Mouse (Mus musculus) adrenal gland, postnatal 14 days (tissue): ENCODE results near the gene Frem2. TPM values are rescaled to one million over a fixed set of nuclear protein-coding genes. Genes with fewer than 3 reads are reported as not detected.

Experiments used
- DNase-seq: peaks from one replicate; pipeline ENCODE4 v3.0.0; 2021; ENCODE audit warnings: mixed read lengths
- long read RNA-seq, 2 experiments: library from polyadenylated mRNA; stranded (forward); transcript quantifications; one replicate each; pipeline ENCODE4 v2.0.0; 2021
- total RNA-seq: library from RNA; stranded (reverse); gene quantifications from 2 replicates; pipeline ENCODE4 v1.2.3, GENCODE M21; 2021

Gene Frem2
- total RNA-seq, result 0.68 and 1.9 TPM in 2 replicates
- long read RNA-seq, experiment 1, result 0 reads
- long read RNA-seq, experiment 2, partial matches to known transcripts, result 0 of 1 reads
- long read RNA-seq, experiment 2, other reads (novel, unspliced or antisense), result 1 of 1 reads

DNA sequence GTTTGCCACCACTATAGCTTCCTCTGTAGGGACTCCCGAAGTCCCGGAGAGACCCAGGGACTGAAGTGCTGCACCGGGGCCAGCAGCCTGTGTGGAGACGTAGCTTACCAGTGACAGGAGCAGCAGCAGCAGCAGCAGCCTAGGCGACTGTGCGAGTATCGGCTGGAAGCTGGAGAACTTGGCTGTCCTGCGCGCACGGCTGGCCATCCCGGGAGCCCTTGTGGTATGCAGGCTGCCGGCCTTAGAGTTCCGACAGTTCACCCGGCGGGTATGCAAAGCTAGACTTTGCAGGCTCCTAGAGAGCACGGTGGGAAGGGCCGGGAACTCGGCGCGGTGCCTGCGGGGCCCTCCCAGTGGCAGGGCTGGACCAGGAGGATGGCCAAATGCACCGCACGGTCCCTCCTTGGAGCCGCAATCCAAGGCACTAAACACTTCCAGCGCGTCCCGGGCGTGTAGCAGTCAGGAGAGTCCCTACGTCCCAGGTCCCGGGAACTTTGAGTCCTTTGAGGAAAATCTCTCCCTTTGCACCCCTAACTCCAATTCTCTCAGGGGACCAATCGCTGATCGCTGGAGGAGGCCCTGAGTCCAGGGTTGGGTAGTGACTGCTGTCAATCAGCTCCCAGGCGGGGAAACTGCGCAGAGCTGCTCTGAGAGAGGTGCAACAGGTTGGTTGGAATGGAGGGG lies at the start of gene Frem2:
TSS of gene Frem2 (minus strand) at position 478 of the 684 bp plus-strand sequence.
- DNase-seq, result peak; percentile 71

DNA sequence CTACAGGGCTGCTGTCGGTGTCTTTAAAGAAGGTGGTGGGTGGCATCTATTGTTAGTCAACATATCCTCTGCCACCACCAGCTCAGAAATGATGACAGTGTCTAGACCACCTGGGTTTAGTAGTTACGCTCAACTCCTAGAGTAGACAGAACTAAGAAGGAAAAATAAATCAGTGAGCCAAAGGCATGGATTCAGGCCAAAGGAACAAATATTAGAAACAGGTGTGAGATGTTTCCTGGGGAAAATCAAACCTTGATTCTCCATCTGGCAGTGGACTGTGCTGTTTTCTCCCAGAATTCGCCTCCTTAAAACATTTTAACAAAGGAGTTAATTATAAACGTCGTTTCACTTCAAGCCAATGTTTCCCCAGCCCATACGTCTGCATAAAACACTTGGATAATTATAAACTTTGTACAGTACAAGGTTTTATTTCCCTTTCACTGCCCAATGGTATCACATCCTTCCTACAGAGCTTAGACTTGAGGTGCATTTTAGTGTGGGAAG lies 48.9 kb upstream of the Frem2 start:
- DNase-seq, result no peak

DNA sequence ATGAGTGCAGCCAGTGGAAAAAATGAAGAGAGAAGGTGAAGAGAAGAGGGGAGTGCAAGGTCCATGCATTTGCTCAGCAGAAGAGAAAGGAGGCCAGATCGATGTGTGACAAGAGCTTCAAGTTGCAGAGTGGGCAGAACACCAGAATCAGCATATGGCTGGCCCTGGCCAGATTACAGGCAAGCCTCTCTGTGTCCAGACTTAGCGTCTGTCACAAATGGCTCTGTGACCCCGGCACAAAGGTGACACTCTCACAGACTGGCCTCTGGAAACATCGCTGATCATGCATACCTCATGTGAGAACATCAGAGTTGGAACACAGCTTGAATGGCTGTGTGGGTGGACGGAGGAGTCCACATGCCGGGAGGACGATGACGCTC lies 46.0 kb upstream of the Frem2 start:
- no peak for DNase-seq

DNA sequence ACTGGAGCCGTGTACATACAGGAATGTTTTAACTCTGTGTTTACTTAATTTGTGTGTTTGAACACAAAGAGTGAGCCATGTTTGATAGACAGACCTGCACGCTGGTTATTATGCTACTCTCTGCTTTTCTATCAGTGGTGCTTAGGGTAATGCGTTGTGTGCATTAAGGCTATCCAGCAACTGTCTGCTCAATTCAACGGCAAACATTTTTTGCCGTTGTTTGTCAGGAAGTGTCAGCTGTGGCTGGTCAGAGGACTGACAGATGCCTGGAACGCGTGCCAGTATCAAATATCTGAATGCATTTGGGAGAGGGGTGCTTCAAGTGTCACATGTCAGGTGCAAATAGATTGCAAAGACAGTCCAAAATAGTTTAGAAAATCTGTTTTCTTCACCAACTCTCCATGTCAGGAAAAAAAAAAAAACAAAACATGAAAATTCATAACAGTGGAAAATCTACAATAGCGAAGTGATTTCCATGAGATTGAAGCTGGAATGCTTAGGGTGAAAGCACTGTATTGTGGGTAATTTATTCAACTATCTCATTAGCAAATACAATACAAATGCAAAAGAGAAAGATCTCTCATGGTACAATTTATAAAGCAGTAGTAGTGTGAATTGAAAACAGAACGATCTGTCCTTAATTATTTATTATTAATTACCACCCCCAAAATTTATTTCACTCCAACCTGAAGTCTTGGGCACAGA lies 45.4 kb upstream of the Frem2 start:
- no peak for DNase-seq

DNA sequence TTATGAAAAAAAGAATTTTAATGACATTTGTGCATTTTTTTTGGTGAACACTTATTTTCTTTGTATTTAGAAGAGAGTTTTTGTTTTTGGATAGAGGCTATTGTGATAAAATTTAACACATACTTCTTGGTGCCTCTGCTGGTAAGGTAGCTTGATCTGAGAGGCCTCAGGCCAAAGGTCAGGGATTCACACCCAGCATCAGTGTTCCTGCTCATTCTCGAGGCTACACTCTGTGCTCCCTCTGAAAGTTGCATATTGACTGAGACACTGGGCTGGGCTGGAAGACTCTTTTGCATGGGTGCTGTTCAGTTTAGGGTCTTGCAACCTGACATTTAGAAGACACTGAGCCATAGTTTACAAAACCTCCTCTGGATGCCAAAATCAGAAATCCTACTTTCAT lies 44.8 kb upstream of the Frem2 start:
- no peak for DNase-seq

DNA sequence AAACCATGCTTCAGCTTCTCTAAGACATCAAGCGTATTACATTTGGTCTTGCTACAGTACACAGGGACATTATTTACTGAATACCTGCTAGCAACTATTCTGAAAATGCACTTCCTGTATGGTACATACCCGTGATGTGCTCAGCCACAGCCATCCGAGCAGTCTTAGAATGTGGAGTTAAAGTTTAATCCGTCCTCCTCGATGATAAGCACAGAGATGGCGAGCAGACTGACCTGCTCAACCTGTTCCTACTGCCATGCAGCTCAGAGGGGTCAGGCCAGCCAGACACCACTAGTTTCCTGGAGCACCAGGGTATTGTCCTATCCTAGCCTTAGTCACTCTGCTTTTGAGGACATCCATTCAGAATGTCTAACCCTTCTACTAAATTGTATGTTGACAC lies 30.6 kb upstream of the Frem2 start:
- DNase-seq, result no peak

DNA sequence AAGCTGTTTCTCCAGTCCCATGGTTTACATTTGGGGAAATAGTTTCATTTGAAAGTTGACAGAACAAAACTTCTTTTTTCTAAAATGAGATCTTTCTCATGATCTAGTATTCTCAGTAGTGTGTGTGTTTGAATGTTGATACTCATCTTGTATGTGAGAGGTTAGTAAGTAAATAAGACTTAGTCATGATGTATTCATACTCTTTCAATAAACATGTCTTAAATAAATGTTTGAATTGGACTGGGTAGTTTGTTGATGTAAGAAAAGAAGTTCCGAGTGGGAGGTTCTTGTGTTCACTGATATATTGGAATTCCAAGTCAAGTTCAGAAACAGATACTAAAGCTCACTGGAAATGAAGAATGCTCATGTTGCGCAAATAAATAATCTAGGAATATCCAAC lies 25.1 kb upstream of the Frem2 start:
- no peak for DNase-seq

DNA sequence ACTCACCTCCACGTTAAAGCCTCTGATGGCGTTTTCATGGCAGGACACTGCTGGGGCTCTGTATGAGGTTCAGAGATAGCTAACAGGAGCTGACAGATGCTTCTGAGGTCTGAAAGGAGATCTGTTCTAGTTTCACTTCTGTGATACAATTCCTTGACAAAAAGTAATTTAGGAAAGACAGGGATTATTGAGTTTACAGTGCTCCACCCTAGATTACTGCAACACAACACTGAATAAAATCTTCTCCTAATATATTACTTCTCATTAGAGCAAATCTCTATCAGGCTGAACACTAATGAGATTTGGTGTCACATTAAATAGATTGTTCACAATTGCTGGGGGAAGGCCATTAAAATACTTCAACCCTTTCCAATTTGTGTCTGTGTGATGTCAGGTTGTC lies 23.7 kb upstream of the Frem2 start:
- DNase-seq, result no peak

DNA sequence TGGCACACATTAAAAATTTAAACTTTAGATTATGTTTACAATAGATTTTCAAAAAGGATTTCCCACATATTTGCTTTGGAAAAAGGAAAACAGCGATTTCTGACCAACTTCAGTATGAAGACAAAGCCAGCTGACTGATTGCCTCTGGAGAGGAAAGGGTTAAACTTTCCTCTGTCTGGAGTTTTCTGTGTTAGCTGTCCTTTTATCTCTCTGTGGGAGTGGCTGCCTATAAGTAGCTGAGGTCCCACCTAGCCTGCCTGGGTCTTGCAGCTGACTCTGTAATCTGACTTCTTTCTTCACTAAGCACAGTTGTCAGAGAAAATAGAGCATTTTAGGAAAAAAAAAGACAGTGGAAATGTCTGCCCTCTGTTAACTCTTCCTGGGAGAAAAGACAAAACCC lies 17.1 kb upstream of the Frem2 start:
- DNase-seq, result no peak

DNA sequence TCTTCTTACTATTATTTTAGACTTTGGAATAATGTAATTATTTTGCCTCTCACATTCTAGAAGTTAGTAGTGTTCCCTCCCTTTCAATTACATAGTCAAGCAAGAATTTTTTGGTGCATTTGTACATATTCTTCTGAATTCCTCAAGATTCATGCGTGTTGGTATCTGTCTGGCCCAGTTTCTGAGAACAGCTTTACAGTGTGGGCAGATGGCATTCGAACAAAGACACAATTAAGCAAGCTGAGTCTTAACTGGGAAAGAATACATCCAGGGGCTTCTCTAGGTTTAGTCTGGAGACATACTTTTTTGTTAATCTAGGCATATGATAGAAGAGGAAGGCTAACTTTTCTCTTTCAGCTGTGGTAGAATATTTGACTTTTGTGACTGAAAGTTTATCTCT lies 12.6 kb upstream of the Frem2 start:
- DNase-seq, result no peak

DNA sequence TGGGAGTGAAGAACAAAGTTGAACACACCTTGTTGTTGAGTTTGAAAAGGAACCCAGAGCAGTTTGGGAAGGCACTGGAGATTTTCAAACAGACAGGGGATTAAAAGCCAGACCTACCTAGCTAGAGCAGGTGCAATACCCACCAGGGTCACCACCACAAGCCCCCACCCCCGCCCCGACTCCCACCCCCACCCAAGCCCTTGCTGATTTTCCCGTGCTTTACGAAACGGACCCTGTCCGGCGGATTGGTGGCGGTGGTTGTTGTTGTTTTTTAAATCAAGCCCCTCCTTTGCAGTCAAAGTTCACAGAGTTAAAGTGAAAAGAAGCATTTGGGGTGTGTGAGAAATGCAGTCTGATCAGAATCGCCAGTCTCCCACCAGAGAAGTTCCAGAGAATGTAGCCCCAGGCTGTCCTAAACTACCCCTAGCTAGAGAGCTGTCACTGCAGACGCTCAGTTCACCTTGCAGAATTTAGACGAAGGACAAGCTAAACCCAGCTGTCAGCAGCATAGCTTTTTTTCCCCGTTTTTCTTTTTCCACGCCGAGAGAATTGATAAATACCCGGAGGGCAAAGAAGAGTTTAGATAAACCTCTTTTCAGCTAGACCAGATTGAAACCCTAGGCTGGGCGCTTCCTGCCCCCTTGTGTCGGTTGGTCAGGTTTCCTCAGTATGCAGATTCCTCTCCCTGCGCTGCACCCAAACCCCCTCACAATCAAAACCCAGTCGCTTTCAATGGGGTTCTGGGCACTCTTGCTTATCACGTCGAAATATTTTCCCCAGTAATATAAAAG lies 784 bp upstream of the Frem2 start:
- DNase-seq, result peak; percentile 43

DNA sequence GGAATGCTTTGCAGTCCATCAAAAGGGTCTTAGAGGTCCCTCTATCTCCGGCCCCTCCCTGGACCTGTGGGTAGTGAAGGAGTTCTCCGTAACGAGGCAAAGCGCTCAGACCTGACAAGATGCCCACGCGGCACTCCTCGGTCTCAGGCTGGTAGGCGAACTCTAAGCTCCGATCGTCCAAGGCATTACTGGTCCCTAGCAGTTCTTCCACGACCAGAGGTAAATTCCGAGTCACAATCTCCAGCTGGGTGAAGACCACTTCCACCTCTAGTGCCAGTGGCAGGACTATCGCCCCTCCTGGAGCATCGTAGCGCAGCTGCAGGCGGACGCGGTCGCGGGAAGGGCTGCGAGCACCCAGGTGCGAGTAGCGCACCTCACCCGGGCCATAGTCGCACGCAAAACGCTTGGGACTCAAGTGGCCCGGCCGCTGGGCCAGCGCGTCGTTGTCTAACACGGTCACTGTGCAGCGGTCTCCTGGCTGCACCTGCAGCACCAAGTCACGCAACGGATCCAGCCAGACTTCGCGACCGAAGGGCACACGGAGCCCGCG lies 752 bp downstream of the Frem2 start:
- DNase-seq, result no peak

DNA sequence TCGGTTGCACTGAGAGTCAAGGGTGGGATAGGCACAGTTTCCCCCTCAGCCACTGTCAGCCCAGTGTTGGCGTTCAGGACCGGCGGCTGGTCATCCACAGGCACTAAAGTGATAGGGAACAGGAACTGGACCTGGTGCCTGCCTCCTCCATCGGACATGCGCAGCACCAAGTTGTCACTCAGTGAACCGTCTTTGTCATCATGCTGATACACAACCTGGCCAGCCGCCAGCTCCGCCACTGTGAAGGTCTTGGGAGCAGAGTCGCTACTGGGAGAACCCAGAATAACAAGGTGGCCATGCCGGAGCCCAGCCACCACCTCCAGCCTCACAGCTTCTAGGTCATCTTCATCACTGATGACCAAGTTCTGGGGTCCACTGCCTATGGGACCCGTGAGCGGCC lies 1.8 kb downstream of the Frem2 start:
- peak; percentile 82 for DNase-seq

DNA sequence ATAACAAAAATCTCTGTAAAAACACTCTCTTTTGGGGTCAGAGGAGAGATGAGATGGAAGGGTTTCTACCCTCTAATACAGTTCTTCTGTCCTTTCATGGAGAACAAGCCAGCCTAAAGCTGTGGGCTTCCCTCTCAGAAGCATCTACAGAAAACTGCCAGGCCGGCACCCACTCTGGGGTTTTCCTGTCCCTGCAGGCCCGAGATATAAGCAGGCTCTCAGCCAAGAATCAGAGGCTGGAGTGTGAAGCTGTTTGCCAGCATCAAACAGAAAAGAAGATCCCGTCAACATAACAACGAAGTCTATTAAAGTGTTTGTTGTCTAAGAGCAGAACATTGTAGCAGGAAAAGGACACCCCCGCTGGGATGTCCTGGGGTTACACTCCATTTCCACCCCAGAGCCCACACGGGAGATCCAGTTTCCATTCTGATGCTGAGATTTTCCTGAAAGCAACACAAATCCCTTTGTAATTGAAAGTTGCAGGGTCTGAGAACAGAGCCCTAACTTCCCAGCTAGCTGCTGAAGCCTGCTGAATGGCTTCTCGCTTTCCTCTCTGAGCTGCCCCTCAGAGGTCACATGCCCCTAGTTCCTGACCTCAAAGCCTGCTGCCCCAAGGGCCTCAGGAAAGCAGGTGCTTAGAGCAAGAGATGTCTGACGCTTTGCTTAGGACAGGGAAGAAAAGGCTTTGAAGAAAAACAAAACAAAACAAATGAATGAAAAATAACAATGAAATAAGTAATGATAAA lies 7.0 kb downstream of the Frem2 start:
- no peak for DNase-seq

DNA sequence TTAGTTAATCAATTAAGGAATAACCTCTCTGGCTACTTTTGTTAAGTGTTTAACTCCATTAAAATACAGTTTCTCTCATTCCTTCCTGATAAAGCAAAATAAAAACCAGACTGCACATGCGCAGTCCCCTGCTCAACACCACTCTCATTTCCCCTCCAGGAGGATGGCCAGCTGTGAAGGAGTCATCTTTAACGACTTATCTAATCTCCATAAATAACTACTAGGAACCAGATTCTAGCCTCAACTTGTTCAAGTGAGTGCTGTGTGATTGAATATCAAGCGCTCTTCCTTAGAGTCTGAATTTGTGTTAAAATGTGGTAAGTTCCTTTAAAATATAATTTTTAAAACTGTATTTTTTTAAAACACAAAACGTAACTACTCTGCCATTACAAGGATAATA lies 7.7 kb downstream of the Frem2 start:
- DNase-seq, result no peak

DNA sequence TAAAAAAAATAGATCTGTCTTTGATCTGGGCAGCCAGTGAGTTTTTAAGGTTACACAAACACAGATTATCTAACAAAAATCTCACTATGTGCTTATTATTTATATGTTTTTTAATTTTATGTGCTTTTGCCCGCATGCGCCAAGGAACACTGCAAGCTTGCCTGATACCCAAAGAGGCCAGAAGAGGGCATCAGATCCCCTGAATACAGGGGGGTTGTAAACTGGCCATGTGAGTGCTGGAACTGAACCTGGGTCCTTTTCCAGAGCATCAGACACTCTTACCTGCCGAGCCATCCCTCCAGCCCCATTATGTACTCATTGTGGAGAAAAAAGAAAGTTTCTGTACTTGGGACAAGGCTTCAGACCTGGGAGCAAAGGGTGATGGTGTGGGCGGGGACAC lies 8.3 kb downstream of the Frem2 start:
- DNase-seq, result no peak

DNA sequence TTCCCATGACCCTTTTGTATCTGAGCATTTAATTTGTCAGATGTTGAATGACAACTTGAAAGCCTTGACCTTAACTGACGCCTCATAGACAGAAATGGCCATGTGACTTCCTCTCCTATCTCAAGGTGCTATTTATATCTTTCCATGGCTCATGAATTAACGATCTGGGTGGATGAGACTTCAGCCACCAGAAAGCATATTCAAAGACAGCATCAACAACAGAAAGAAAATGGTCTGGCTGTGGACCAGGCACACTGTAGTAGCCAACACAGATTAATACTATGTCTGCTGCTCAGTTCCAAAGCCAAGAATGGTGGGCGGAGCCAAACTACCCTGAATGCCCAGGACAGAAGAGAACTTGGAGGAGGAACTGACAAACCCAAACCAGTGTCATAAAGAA lies 21.2 kb downstream of the Frem2 start:
- DNase-seq, result no peak

DNA sequence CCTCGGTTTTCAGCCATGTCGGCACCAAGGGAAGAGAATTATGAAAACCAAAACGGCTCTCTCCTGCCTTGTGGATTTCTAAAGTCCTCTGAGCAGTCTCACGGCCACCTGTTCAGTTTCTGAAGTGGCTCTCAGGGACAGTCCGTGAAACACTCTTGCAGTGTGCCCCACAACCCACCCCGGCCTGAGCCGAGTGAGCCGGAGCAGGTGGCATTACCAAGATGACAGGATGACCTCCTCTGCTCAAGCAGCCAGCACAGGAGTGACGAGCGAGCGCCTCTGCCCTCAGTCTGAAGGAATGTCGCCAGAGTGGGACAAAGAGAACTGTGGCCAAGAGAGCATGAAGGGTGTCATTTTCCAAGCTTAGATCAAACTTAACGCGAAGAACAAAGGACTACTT lies 26.0 kb downstream of the Frem2 start:
- no peak for DNase-seq

DNA sequence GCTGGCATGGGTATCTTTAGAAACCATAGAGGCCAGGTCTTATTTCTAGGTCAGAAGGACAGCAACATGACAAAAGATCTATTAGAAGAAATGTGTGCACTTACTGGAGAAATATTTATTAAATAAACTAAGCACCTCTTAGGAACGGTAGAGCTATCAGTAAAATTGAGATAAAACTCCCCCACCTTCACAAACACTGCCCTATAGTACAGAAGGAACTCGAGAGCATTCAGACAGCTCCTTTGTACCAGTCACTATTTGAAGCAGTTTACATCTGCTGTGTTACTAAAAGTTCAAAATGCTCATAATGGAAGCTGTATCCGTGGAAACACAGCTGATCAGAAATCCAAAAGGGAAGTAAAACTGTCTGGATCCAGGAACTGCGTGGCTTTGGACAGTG lies 26.5 kb downstream of the Frem2 start:
- no peak for DNase-seq

DNA sequence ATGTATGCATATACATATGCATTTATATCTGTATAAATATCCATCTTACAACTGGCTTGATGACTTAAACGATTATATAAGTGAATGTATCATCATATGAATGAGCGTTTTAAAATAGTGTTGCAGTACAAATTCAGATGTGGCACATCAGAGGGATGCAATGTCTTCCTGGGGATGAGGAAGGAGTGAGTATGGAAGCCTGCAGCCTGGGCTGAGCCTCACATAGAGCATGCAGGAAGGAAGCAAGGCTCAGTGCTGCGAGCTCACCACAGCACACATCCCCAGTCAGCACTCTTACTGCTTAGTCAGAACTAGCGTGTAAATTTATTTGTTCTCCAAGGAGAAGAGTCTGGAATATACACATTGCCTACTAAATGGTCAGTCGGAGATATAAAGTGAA lies 27.2 kb downstream of the Frem2 start:
- DNase-seq, result no peak

DNA sequence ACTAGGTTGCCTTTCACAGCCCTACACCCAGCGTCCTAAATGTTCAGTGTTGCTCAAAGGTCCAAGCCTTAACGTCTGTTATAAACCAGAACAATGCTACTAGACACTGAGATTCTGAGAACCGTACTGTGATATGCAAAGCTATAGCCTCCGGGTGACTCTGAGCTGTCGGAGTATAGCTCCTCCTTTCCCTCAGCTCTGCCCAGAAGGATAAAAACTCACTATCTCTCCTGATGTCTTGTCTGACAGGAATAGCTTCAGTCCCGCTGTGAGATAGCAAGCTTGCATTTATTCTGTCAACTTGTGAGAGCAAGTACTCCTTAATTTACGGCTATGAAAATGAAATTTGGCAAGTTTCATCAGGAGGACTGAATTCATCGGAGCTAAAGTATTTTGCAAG lies 33.9 kb downstream of the Frem2 start:
- DNase-seq, result no peak

DNA sequence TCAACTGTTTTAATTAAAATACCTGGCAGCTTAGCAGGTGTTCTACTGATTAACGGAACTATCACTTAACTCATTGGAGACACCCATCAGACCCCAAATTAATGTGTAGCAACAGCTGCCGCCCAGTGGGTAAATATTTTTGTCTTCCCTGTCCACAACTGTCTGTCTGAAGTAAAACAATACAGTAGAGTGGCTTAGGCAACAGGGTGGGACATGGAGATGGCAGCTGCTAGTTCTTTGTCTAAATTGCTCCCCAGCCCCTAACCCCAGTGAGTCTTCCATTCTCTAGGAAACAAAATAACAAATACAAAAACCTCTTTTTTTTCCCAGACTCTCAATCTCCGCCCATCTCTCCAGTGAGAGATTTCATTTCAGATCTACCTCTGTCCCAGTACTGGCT lies 36.2 kb downstream of the Frem2 start:
- DNase-seq, result no peak
